Mouse (Mus musculus): ENCODE measurements around the gene Cdca4. TPM values are rescaled to one million over a fixed set of nuclear protein-coding genes. Genes with fewer than 3 reads are reported as not detected.

Cdca4 gene
- polyA plus RNA-seq, 1 experiment, result 4.7 TPM

- Histone ChIP-seq H3K9me3 (ENCODE audit: control insufficient read depth, low read length) (no peaks in the 10 kb centered on the region), H3K4me1 (ENCODE audit: control insufficient read depth) (peaks cover 3% of the 10 kb centered on the region), H3K27me3 (ENCODE audit: control insufficient read depth) (peaks cover 46% of the 10 kb centered on the region), H3K36me3 (ENCODE audit: control insufficient read depth) (no peaks in the 10 kb centered on the region), H3K4me3 (replicated peaks) (no peak overlapping the region)
- TF ChIP-seq TAL1 (IDR thresholded peaks at IDR 0.05; ENCODE audit: low read length), result no peak
- no peak for TF ChIP-seq GATA1 (IDR thresholded peaks at IDR 0.05; ENCODE audit: low read length)
Observed at GRCm38 (mm10) chr12:112798332-112798681, 30.9 kb downstream of the Cdca4 start.

GRCm38 (mm10) chr12:112797672-112798331, 31.4 kb downstream of the Cdca4 start:
- no peaks in the 10 kb centered on the region for H3K36me3 ChIP-seq (ENCODE audit: control insufficient read depth)
- H3K4me3 ChIP-seq (replicated peaks), result no peak overlapping the region
- peaks cover 3% of the 10 kb centered on the region for H3K4me1 ChIP-seq (ENCODE audit: control insufficient read depth)
- H3K9me3 ChIP-seq (ENCODE audit: control insufficient read depth, low read length), result no peaks in the 10 kb centered on the region
- no peak for TF ChIP-seq TAL1 (IDR thresholded peaks at IDR 0.05; ENCODE audit: low read length)
- TF ChIP-seq GATA1 (IDR thresholded peaks at IDR 0.05; ENCODE audit: low read length), result no peak
- peaks cover 40% of the 10 kb centered on the region for H3K27me3 ChIP-seq (ENCODE audit: control insufficient read depth)

- H3K4me3 ChIP-seq (replicated peaks), result no peak overlapping the region
- no peaks in the 10 kb centered on the region for H3K36me3 ChIP-seq (ENCODE audit: control insufficient read depth)
- H3K4me1 ChIP-seq (ENCODE audit: control insufficient read depth), result no peaks in the 10 kb centered on the region; the same call in 1 of the 2 replicates
- peaks cover 31% of the 10 kb centered on the region for H3K27me3 ChIP-seq (ENCODE audit: control insufficient read depth)
- TF ChIP-seq GATA1 (IDR thresholded peaks at IDR 0.05; ENCODE audit: low read length) (no peak), TAL1 (IDR thresholded peaks at IDR 0.05; ENCODE audit: low read length) (no peak)
- H3K9me3 ChIP-seq (ENCODE audit: control insufficient read depth, low read length), result no peaks in the 10 kb centered on the region
Observed at GRCm38 (mm10) chr12:112796551-112797510, 32.4 kb downstream of the Cdca4 start.

GRCm38 (mm10) chr12:112795466-112796104, 33.6 kb downstream of the Cdca4 start:
- Histone ChIP-seq H3K27me3 (ENCODE audit: control insufficient read depth) (peaks cover 18% of the 10 kb centered on the region), H3K36me3 (ENCODE audit: control insufficient read depth) (no peaks in the 10 kb centered on the region), H3K4me3 (replicated peaks) (no peak overlapping the region), H3K4me1 (ENCODE audit: control insufficient read depth) (no peaks in the 10 kb centered on the region; the same call in 1 of the 2 replicates), H3K9me3 (ENCODE audit: control insufficient read depth, low read length) (no peaks in the 10 kb centered on the region)
- TF ChIP-seq GATA1 (IDR thresholded peaks at IDR 0.05; ENCODE audit: low read length) (no peak), TAL1 (IDR thresholded peaks at IDR 0.05; ENCODE audit: low read length) (no peak)

- Histone ChIP-seq H3K4me1 (ENCODE audit: control insufficient read depth) (no peaks in the 10 kb centered on the region), H3K4me3 (replicated peaks) (no peak overlapping the region), H3K36me3 (ENCODE audit: control insufficient read depth) (no peaks in the 10 kb centered on the region), H3K9me3 (ENCODE audit: control insufficient read depth, low read length) (no peaks in the 10 kb centered on the region), H3K27me3 (ENCODE audit: control insufficient read depth) (peaks cover 17% of the 10 kb centered on the region)
- no peak for TF ChIP-seq GATA1 (IDR thresholded peaks at IDR 0.05; ENCODE audit: low read length)
- TF ChIP-seq TAL1 (IDR thresholded peaks at IDR 0.05; ENCODE audit: low read length), result no peak
Observed at GRCm38 (mm10) chr12:112794998-112795397, 34.2 kb downstream of the Cdca4 start.

- no peaks in the 10 kb centered on the region for H3K4me1 ChIP-seq (ENCODE audit: control insufficient read depth)
- TF ChIP-seq GATA1 (IDR thresholded peaks at IDR 0.05; ENCODE audit: low read length) (no peak), TAL1 (IDR thresholded peaks at IDR 0.05; ENCODE audit: low read length) (no peak)
- H3K4me3 ChIP-seq (replicated peaks), result no peak overlapping the region
- no peaks in the 10 kb centered on the region for H3K36me3 ChIP-seq (ENCODE audit: control insufficient read depth)
- peaks cover 17% of the 10 kb centered on the region for H3K27me3 ChIP-seq (ENCODE audit: control insufficient read depth)
- no peaks in the 10 kb centered on the region for H3K9me3 ChIP-seq (ENCODE audit: control insufficient read depth, low read length)
Observed at GRCm38 (mm10) chr12:112794356-112794816, 34.8 kb downstream of the Cdca4 start.

- Histone ChIP-seq H3K9me3 (ENCODE audit: control insufficient read depth, low read length) (no peaks in the 10 kb centered on the region), H3K36me3 (ENCODE audit: control insufficient read depth) (no peaks in the 10 kb centered on the region), H3K27me3 (ENCODE audit: control insufficient read depth) (peaks cover 16% of the 10 kb centered on the region), H3K4me1 (ENCODE audit: control insufficient read depth) (no peaks in the 10 kb centered on the region), H3K4me3 (replicated peaks) (no peak overlapping the region)
- no peak for TF ChIP-seq TAL1 (IDR thresholded peaks at IDR 0.05; ENCODE audit: low read length)
Observed at GRCm38 (mm10) chr12:112793601-112794355, 35.4 kb downstream of the Cdca4 start.

GRCm38 (mm10) chr12:112791026-112791425, 38.2 kb downstream of the Cdca4 start:
- no peak for TF ChIP-seq GATA1 (IDR thresholded peaks at IDR 0.05; ENCODE audit: low read length)
- TF ChIP-seq TAL1 (IDR thresholded peaks at IDR 0.05; ENCODE audit: low read length), result no peak
- no peaks in the 10 kb centered on the region for H3K36me3 ChIP-seq (ENCODE audit: control insufficient read depth)
- H3K4me1 ChIP-seq (ENCODE audit: control insufficient read depth), result no peaks in the 10 kb centered on the region
- no peak overlapping the region for H3K4me3 ChIP-seq (replicated peaks)
- peaks cover 2% of the 10 kb centered on the region; the same call in 1 of the 2 replicates for H3K27me3 ChIP-seq (ENCODE audit: control insufficient read depth)
- H3K9me3 ChIP-seq (ENCODE audit: control insufficient read depth, low read length), result no peaks in the 10 kb centered on the region
